Mouse (Mus musculus) heart, embryonic 16.5 days (tissue): ENCODE measurements around the gene Lce1l. TPM values are rescaled to one million over a fixed set of nuclear protein-coding genes. Genes with fewer than 3 reads are reported as not detected.

ENCODE experiments used
- ATAC-seq: fragments of 200-750 bp; cut with Nextera tagmentation; replicated peaks from 2 replicates; pipeline ENCODE4 v1.8.0; 2017; ENCODE audit warnings: moderate number of reproducible peaks; ENCODE audit not compliant: insufficient read depth, low FRiP score; ENCODE audit errors: extremely low read depth
- H3K27ac ChIP-seq: fragments of 300-500 bp; sonication (generic); 2 replicates; pipeline ENCODE4 v1.5.1; 2014; ENCODE audit warnings: mild to moderate bottlenecking, low read length, control low read depth, moderate library complexity
- H3K27me3 ChIP-seq: fragments of 300-500 bp; sonication (generic); 2 replicates; pipeline ENCODE4 v1.6.1; 2014; ENCODE audit warnings: low read length, mixed read lengths; ENCODE audit not compliant: control insufficient read depth, insufficient read depth
- H3K36me3 ChIP-seq: fragments of 300-500 bp; sonication (generic); 2 replicates; pipeline ENCODE4 v1.6.1; 2014; ENCODE audit not compliant: control insufficient read depth, insufficient read depth
- H3K4me1 ChIP-seq: fragments of 300-500 bp; sonication (generic); 2 replicates; pipeline ENCODE4 v1.6.1; 2014; ENCODE audit warnings: low read length, mixed read lengths; ENCODE audit not compliant: control insufficient read depth, insufficient read depth
- H3K4me2 ChIP-seq: fragments of 300-500 bp; sonication (generic); 2 replicates; pipeline ENCODE4 v1.6.1; 2014; ENCODE audit warnings: low read depth, mild to moderate bottlenecking, control low read depth, low read length
- H3K4me3 ChIP-seq: fragments of 300-500 bp; sonication (generic); 2 replicates; pipeline ENCODE4 v1.5.1; 2014; ENCODE audit warnings: mild to moderate bottlenecking, control low read depth, low read length
- H3K9ac ChIP-seq: fragments of 300-500 bp; sonication (generic); 2 replicates; pipeline ENCODE4 v1.6.1; 2014; ENCODE audit warnings: low read length, control low read depth
- H3K9me3 ChIP-seq: fragments of 300-500 bp; sonication (generic); replicated peaks from 2 replicates; pipeline ENCODE4 v1.6.1; 2016; ENCODE audit warnings: low read length; ENCODE audit not compliant: control insufficient read depth
- polyA plus RNA-seq: library from polyadenylated mRNA; unstranded; fragments of >200 nt; fragmentation: Nextera tagmentation; extraction: Ambion mirVana; gene quantifications from 2 replicates; pipeline ENCODE4 v1.2.1, GENCODE M21; 2015

Lce1l gene
- polyA plus RNA-seq, 1 experiment from 2014 or later, result not detected

- no peak within 1 kb of the TSS for H3K9ac ChIP-seq
- no peak within 1 kb of the TSS for H3K27ac ChIP-seq
- no peak for ATAC-seq
- no peaks in the 10 kb centered on the region for H3K4me1 ChIP-seq
- H3K27me3 ChIP-seq, result no peaks in the 10 kb centered on the region
- no peak within 1 kb of the TSS for H3K4me3 ChIP-seq
- H3K36me3 ChIP-seq, result no peaks in the 10 kb centered on the region
- no peak within 1 kb of the TSS for H3K4me2 ChIP-seq
- H3K9me3 ChIP-seq, result no peaks in the 10 kb centered on the region
Observed at GRCm38 (mm10) chr3:92807791-92808190, 43.3 kb downstream of the Lce1l start, which contains the start of gene Lce1k. Lce1k (minus strand) TSS chr3:92807891.

Other genes with a start within 250 kb of the Lce1l start
- not detected in 2 replicates for gene 2210017I01Rik, start 243.8 kb downstream of the Lce1l start, polyA plus RNA-seq
- not detected in 2 replicates for gene Lce6a, start 229.6 kb downstream of the Lce1l start, polyA plus RNA-seq
- gene Lce1a1, start 203.0 kb downstream of the Lce1l start, polyA plus RNA-seq, result not detected in 2 replicates
- not detected in 2 replicates for gene Lce1b, start 194.4 kb downstream of the Lce1l start, polyA plus RNA-seq
- not detected in 2 replicates for gene Lce1a2, start 181.0 kb downstream of the Lce1l start, polyA plus RNA-seq
- not detected in 2 replicates for gene Lce1c, start 172.0 kb downstream of the Lce1l start, polyA plus RNA-seq
- gene Lce1d, start 164.1 kb downstream of the Lce1l start, polyA plus RNA-seq, result not detected in 2 replicates
- gene Lce1e, start 142.2 kb downstream of the Lce1l start, polyA plus RNA-seq, result not detected in 2 replicates
- not detected in 2 replicates for gene Lce1f, start 130.9 kb downstream of the Lce1l start, polyA plus RNA-seq
- not detected in 2 replicates for gene Gm38119, start 112.2 kb downstream of the Lce1l start, polyA plus RNA-seq
- 0.16 TPM in 1 of 2 replicates, not detected in the other for gene Lce1g, start 98.9 kb downstream of the Lce1l start, polyA plus RNA-seq
- gene Lce1h, start 86.2 kb downstream of the Lce1l start, polyA plus RNA-seq, result not detected in 2 replicates
- not detected in 2 replicates for gene Lce1i, start 72.4 kb downstream of the Lce1l start, polyA plus RNA-seq
- not detected in 2 replicates for gene Lce1j, start 60.8 kb downstream of the Lce1l start, polyA plus RNA-seq
- not detected in 2 replicates for gene Lce1k, start 43.4 kb downstream of the Lce1l start, polyA plus RNA-seq
- 0.08 TPM in 1 of 2 replicates, not detected in the other for gene Kprp, start 24.0 kb downstream of the Lce1l start, polyA plus RNA-seq
- not detected in 2 replicates for gene 2310050C09Rik, start 18.9 kb upstream of the Lce1l start, polyA plus RNA-seq
- gene Lce3a, start 74.9 kb upstream of the Lce1l start, polyA plus RNA-seq, result not detected in 2 replicates
- gene Lce3b, start 81.7 kb upstream of the Lce1l start, polyA plus RNA-seq, result not detected in 2 replicates
- not detected in 2 replicates for gene Lce3c, start 93.2 kb upstream of the Lce1l start, polyA plus RNA-seq
- gene Lce3d, start 106.1 kb upstream of the Lce1l start, polyA plus RNA-seq, result not detected in 2 replicates
- not detected in 2 replicates for gene Lce3e, start 115.8 kb upstream of the Lce1l start, polyA plus RNA-seq
- gene Lce3f, start 140.9 kb upstream of the Lce1l start, polyA plus RNA-seq, result not detected in 2 replicates
- gene Crct1, start 164.4 kb upstream of the Lce1l start, polyA plus RNA-seq, result 0.28 TPM in 1 of 2 replicates, not detected in the other
- not detected in 2 replicates for gene Lce1m, start 167.8 kb upstream of the Lce1l start, polyA plus RNA-seq
- not detected in 2 replicates for gene Gm4858, start 217.5 kb upstream of the Lce1l start, polyA plus RNA-seq